Mouse (Mus musculus): ENCODE measurements around the gene Zg16. TPM values are rescaled to one million over a fixed set of nuclear protein-coding genes. Genes with fewer than 3 reads are reported as not detected.

Zg16 gene
- polyA plus RNA-seq, 1 experiment from 2014 or later: not detected

- WGBS: 85% methylated on average over 2 of the region's 2 CpGs
Observed at GRCm38 (mm10) chr7:127011717-127012116, 75.4 kb downstream of the Zg16 start.

GRCm38 (mm10) chr7:127011051-127011450 lies 76.1 kb downstream of the Zg16 start:
- no peak for ATAC-seq (ENCODE audit: insufficient read depth, low FRiP score, low TSS enrichment)
- Histone ChIP-seq H3K4me1 (ENCODE audit: control insufficient read depth, insufficient read depth, low read length) (peaks cover 16% of the 10 kb centered on the region), H3K36me3 (ENCODE audit: control insufficient read depth, insufficient read depth, low read length) (peaks cover 8% of the 10 kb centered on the region), H3K9ac (ENCODE audit: low read length) (no peak overlapping the region), H3K27ac (ENCODE audit: low read depth, low read length) (no peak overlapping the region), H3K27me3 (ENCODE audit: control insufficient read depth, insufficient read depth, low read length) (no peaks in the 10 kb centered on the region), H3K9me3 (ENCODE audit: control insufficient read depth, low read length) (no peaks in the 10 kb centered on the region), H3K4me3 (ENCODE audit: low read depth, low read length) (no peak overlapping the region), H3K4me2 (ENCODE audit: low read depth) (no peak overlapping the region)
- DNase-seq (ENCODE audit: low spot score): no peak
- 98% methylated on average over 2 of the region's 2 CpGs for WGBS

More at GRCm38 (mm10) chr7:127011717-127012116, 75.4 kb downstream of the Zg16 start:
- Histone ChIP-seq H3K4me1 (ENCODE audit: control insufficient read depth, insufficient read depth, low read length) (peaks cover 16% of the 10 kb centered on the region), H3K9ac (ENCODE audit: low read length) (no peak overlapping the region), H3K27ac (ENCODE audit: low read depth, low read length) (no peak overlapping the region), H3K4me2 (ENCODE audit: low read depth) (no peak overlapping the region), H3K27me3 (ENCODE audit: control insufficient read depth, insufficient read depth, low read length) (no peaks in the 10 kb centered on the region), H3K9me3 (ENCODE audit: control insufficient read depth, low read length) (no peaks in the 10 kb centered on the region), H3K36me3 (ENCODE audit: control insufficient read depth, insufficient read depth, low read length) (peaks cover 8% of the 10 kb centered on the region), H3K4me3 (ENCODE audit: low read depth, low read length) (no peak overlapping the region)
- no peak for ATAC-seq (ENCODE audit: insufficient read depth, low FRiP score, low TSS enrichment)
- no peak for DNase-seq (ENCODE audit: low spot score)

GRCm38 (mm10) chr7:127009307-127010085 lies 77.6 kb downstream of the Zg16 start:
- DNase-seq (ENCODE audit: low spot score): no peak
- Histone ChIP-seq H3K27me3 (ENCODE audit: control insufficient read depth, insufficient read depth, low read length) (no peaks in the 10 kb centered on the region), H3K27ac (ENCODE audit: low read depth, low read length) (no peak overlapping the region), H3K9ac (ENCODE audit: low read length) (no peak overlapping the region), H3K4me3 (ENCODE audit: low read depth, low read length) (no peak overlapping the region), H3K9me3 (ENCODE audit: control insufficient read depth, low read length) (no peaks in the 10 kb centered on the region), H3K4me2 (ENCODE audit: low read depth) (no peak overlapping the region), H3K36me3 (ENCODE audit: control insufficient read depth, insufficient read depth, low read length) (peaks cover 4% of the 10 kb centered on the region; the same call in 1 of the 2 replicates), H3K4me1 (ENCODE audit: control insufficient read depth, insufficient read depth, low read length) (peaks cover 4% of the 10 kb centered on the region; the same call in 1 of the 2 replicates)
- 88% methylated on average over 17 of the region's 17 CpGs for WGBS
- no peak for ATAC-seq (ENCODE audit: insufficient read depth, low FRiP score, low TSS enrichment)

GRCm38 (mm10) chr7:127008239-127009019 lies 78.7 kb downstream of the Zg16 start:
- no peak for ATAC-seq (ENCODE audit: insufficient read depth, low FRiP score, low TSS enrichment)

GRCm38 (mm10) chr7:127007313-127008024 lies 79.7 kb downstream of the Zg16 start:
- H3K9me3 ChIP-seq (ENCODE audit: control insufficient read depth, low read length): no peaks in the 10 kb centered on the region
- H3K36me3 ChIP-seq (ENCODE audit: control insufficient read depth, insufficient read depth, low read length): no peaks in the 10 kb centered on the region; the same call in 1 of the 2 replicates
- H3K4me3 ChIP-seq (ENCODE audit: low read depth, low read length): no peak overlapping the region
- DNase-seq (ENCODE audit: low spot score) (no peak), ATAC-seq (ENCODE audit: insufficient read depth, low FRiP score, low TSS enrichment) (no peak)
- H3K4me2 ChIP-seq (ENCODE audit: low read depth): no peak overlapping the region
- no peak overlapping the region for H3K9ac ChIP-seq (ENCODE audit: low read length)
- H3K4me1 ChIP-seq (ENCODE audit: control insufficient read depth, insufficient read depth, low read length): no peaks in the 10 kb centered on the region
- WGBS: 85% methylated on average over 6 of the region's 6 CpGs
- H3K27me3 ChIP-seq (ENCODE audit: control insufficient read depth, insufficient read depth, low read length): no peaks in the 10 kb centered on the region
- no peak overlapping the region for H3K27ac ChIP-seq (ENCODE audit: low read depth, low read length)

More at GRCm38 (mm10) chr7:127008239-127009019, 78.7 kb downstream of the Zg16 start:
- Histone ChIP-seq H3K9me3 (ENCODE audit: control insufficient read depth, low read length) (no peaks in the 10 kb centered on the region), H3K27me3 (ENCODE audit: control insufficient read depth, insufficient read depth, low read length) (no peaks in the 10 kb centered on the region), H3K4me2 (ENCODE audit: low read depth) (no peak overlapping the region), H3K27ac (ENCODE audit: low read depth, low read length) (peak overlapping the region; percentile 56; the same call in 1 of the 2 replicates), H3K4me1 (ENCODE audit: control insufficient read depth, insufficient read depth, low read length) (no peaks in the 10 kb centered on the region), H3K4me3 (ENCODE audit: low read depth, low read length) (no peak overlapping the region), H3K9ac (ENCODE audit: low read length) (peak overlapping the region; percentile 3), H3K36me3 (ENCODE audit: control insufficient read depth, insufficient read depth, low read length) (no peaks in the 10 kb centered on the region; the same call in 1 of the 2 replicates)
- WGBS: 72% methylated on average over 9 of the region's 9 CpGs
- no peak for DNase-seq (ENCODE audit: low spot score)

GRCm38 (mm10) chr7:127004122-127004875 lies 82.8 kb downstream of the Zg16 start:
- ATAC-seq (ENCODE audit: insufficient read depth, low FRiP score, low TSS enrichment): no peak
- no peak for DNase-seq (ENCODE audit: low spot score)
- WGBS: 92% methylated on average over 4 of the region's 4 CpGs
- H3K4me2 ChIP-seq (ENCODE audit: low read depth): no peak overlapping the region
- H3K4me3 ChIP-seq (ENCODE audit: low read depth, low read length): no peak overlapping the region
- no peaks in the 10 kb centered on the region for H3K27me3 ChIP-seq (ENCODE audit: control insufficient read depth, insufficient read depth, low read length)
- no peaks in the 10 kb centered on the region for H3K9me3 ChIP-seq (ENCODE audit: control insufficient read depth, low read length)
- H3K4me1 ChIP-seq (ENCODE audit: control insufficient read depth, insufficient read depth, low read length): no peaks in the 10 kb centered on the region
- H3K9ac ChIP-seq (ENCODE audit: low read length): no peak overlapping the region
- H3K36me3 ChIP-seq (ENCODE audit: control insufficient read depth, insufficient read depth, low read length): no peaks in the 10 kb centered on the region
- H3K27ac ChIP-seq (ENCODE audit: low read depth, low read length): no peak overlapping the region

- no peak overlapping the region for H3K9ac ChIP-seq (ENCODE audit: low read length)
- 91% methylated on average over 5 of the region's 5 CpGs for WGBS
- no peak overlapping the region for H3K27ac ChIP-seq (ENCODE audit: low read depth, low read length)
- no peak overlapping the region for H3K4me3 ChIP-seq (ENCODE audit: low read depth, low read length)
- no peak for DNase-seq (ENCODE audit: low spot score)
- H3K4me2 ChIP-seq (ENCODE audit: low read depth): no peak overlapping the region
- no peaks in the 10 kb centered on the region for H3K9me3 ChIP-seq (ENCODE audit: control insufficient read depth, low read length)
- no peaks in the 10 kb centered on the region for H3K36me3 ChIP-seq (ENCODE audit: control insufficient read depth, insufficient read depth, low read length)
- ATAC-seq (ENCODE audit: insufficient read depth, low FRiP score, low TSS enrichment): no peak
- no peaks in the 10 kb centered on the region for H3K4me1 ChIP-seq (ENCODE audit: control insufficient read depth, insufficient read depth, low read length)
- H3K27me3 ChIP-seq (ENCODE audit: control insufficient read depth, insufficient read depth, low read length): no peaks in the 10 kb centered on the region
Observed at GRCm38 (mm10) chr7:127003620-127004019, 83.5 kb downstream of the Zg16 start.

Data from neural tube, embryonic 11.5 days (tissue).